Mouse (Mus musculus) MN1 (cell line): ENCODE data around the gene Icosl.

ENCODE experiments used
- DNase-seq: peaks from one replicate; pipeline ENCODE4 v3.0.0-alpha.2; 2016; ENCODE audit warnings: low spot score

The Icosl gene

DNA sequence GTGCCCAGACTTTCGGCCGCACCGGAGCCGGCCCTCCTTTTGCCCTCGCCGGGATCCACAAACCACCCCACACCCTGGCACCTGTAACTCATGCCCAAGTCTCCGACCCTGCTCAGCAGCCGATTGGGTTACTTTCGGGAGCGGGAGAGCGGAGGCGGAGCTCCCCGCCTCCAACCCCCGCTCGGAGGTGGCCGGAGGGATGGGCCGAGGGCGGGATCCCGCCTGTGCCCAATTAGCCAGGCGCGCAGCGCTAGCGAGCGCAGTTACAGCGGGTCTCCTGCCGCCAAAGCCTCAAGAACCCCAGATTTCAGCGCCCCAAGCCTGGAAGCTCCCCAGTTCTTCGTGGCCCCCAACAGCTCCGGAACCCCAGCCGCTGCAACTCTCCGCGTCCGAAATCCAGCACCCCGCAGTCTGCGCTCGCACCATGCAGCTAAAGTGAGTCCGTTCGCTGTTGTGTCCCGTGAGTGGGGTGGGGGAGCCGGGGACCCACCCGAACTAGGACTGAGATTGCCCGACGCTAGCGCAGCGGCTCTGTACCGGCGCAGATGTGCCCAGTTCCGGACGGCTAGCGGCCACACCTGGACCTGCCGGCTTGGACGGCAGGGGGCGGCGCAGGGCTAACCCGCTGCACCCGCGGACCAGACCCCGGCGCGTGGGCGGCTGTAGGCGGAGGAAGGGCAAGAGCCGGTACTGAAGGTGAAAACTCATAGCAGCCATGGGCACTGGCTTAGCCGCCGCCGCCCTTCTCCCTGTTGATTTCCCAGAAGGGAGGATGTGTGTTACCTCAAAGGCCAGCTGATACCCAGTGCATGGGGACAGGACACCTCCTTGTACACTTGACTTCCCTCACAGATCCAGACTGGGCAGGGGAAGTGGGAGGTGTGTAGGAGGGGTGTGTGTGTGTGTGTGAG, at the start of gene Icosl:
TSS of gene Icosl (plus strand) at position 202 of the 911 bp plus-strand sequence.
- peak; percentile 92 for DNase-seq

GRCm38 (mm10) chr10:78019984-78020383, 49.1 kb upstream of the Icosl start:
- DNase-seq, result peak; percentile 69

- peak; percentile 71 for DNase-seq
Observed at GRCm38 (mm10) chr10:78025453-78025852, 43.6 kb upstream of the Icosl start.

GRCm38 (mm10) chr10:78028129-78028528, 41.0 kb upstream of the Icosl start:
- DNase-seq, result peak; percentile 93

- no peak for DNase-seq
Observed at GRCm38 (mm10) chr10:78029080-78029479, 40.0 kb upstream of the Icosl start.

DNA sequence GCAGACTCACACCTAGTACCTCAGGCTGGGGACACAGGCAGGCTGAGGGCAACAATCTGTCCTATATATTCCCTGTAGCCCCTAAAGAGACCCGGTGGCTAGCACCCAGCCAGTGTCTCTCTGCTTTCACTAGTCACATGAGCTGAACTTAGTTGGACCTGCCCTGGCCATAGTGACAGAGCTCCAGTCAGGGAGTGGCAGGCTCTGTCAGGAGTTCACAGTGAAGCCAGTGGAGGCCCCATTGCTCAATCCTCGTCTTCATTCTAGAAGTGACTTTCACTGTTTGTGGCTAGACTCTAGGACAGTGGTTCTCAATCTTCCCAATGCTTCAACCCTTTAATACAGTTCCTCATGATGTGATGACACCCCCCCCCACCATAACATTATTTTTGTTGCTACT, 37.1 kb upstream of the Icosl start:
- no peak for DNase-seq

DNA sequence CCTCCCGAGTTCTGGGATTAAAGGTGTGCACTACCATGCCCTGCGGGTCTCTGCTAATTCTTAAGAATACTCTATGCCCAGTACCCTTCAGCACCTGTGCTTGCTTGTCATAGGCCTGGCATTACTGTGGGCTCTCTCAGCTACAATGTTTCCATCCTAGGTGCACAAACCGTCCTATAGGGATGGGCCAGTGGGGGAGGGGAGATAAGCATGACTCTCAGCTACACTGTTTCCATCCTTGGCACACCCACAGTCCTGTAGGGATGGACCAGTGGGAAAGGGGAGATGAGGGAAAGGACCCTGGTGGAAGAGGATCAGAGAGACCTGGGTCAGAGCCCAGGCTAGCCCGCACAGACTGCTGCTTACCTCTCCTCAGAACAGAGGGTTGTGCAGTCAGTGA, 32.0 kb upstream of the Icosl start:
- no peak for DNase-seq

DNA sequence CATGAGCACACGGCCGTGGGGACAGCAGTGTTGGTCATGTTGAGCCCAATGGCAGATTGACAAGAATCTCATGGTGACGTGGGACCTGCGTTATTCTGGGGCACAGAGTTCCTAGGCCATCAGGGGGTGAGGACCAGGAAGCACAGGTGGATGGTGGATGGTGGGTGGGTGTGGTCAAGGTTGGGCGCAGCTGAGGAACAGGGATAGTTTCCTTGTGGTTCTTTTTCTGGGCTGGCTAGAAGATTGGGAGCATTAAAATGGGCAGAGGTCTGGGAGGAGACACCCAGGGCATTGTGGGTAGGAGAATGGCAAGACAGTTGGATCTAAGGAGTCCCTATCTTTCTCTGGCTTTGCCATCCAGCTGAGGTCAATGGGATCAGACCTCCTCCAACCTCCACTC, 27.5 kb upstream of the Icosl start, which contains the start of gene Dnmt3l:
TSS of gene Dnmt3l (plus strand) at position 301 of the 400 bp plus-strand sequence.
- DNase-seq, result no peak

DNA sequence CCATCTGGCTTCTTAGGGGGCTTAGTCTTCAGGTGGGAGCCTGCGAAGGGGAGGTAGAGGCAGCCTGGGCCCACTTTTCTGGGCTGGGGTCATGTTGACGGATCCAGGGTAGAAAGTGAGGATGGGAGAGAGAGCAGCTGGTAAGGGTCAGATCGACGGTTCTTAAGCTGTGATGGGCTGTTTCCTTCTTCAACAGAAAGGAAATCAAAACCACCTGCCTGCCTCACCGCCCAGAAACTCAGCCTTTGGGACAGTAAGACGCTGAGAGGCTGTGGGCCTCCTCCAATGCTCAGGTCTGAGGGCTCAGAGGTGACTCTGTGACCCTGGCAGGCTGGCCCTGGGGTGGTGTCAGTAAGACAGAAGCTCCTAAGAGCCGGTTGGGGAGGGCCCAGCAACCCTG, 27.0 kb upstream of the Icosl start:
- no peak for DNase-seq

DNA sequence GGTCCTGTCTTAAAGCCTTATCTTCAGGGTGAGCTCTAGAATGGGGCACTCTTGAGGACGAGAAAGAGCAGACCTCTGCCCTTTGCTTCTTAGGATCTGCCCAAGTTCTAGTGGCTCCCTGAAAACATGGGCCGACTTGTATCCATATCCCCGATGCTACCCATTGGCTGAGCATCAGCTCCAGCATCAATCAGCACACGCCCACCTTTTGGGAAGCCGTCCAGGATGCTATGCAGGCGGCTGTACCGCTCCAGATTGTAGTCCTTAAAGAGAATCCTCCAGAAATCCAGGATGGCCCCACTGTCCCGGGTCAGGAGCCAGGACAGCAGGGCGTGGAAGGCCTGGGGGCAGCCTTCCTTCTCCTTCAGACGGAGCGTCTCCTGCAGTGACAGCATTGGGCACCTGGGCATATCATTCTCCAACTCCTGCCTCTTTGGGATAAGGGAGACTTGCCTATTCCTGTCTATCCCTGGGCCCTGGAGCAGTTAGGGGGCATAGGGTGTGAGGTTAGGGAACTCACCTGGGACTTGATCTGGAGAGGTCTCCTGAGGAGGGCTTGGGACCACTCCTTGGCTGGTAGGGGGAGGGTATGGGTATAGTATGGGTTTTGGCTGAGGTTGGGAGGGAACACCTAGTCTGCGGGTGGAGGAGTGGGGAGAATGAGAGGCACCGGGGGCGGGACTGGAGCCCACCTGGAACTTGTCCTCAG, 26.3 kb upstream of the Icosl start:
- DNase-seq, result no peak

- DNase-seq, result peak; percentile 26
Observed at GRCm38 (mm10) chr10:78043406-78043836, 25.7 kb upstream of the Icosl start, which contains the start of gene Aire. Gene Aire (minus strand): TSS chr10:78043610.

DNA sequence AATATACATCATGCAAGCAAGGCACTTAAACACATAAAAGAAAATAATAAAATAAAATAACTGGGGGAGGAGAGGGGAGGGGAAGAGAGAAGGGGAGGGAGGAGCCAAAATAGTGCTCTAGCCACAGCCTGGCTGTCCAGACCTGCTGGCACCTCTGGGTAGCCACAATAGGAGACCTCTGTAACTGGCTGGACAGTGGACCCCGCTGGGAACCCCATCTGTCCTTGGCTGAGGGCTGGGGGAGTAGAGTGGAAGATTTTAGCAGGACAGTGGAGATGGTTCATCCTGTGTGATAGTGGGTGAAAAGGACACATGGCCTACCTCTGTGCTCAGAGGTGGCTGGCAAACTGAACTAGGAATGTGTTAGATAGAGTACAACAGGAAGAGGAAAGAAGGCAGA, 24.6 kb upstream of the Icosl start:
- no peak for DNase-seq

GRCm38 (mm10) chr10:78046388-78046787, 22.7 kb upstream of the Icosl start:
- no peak for DNase-seq

- DNase-seq, result no peak
Observed at GRCm38 (mm10) chr10:78048061-78048730, 20.9 kb upstream of the Icosl start.

DNA sequence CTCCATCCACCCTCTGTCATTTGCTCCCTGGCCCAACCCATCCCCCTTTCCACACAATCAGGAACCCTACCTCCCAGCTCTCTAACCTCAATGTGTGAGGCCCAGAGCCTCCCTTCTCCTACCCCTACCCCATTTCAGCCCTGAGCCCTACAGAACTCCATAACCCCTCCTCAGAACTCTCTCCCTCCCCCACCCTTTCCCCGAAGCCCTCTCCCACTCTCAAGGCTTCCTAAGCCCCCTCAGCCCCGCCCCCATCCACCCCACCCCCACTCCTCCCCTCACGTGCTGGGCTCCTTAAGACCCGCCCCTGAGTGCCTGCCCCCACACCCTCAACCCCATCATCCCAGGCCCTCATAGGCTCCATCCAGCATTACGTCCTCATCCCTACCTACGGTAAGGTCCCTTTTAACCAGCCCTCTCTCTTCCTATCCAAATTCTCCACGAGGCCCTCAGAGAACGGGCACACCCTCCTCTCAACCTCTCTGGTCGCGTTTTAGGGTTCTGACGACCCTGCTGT, 19.5 kb upstream of the Icosl start:
- DNase-seq, result no peak

DNA sequence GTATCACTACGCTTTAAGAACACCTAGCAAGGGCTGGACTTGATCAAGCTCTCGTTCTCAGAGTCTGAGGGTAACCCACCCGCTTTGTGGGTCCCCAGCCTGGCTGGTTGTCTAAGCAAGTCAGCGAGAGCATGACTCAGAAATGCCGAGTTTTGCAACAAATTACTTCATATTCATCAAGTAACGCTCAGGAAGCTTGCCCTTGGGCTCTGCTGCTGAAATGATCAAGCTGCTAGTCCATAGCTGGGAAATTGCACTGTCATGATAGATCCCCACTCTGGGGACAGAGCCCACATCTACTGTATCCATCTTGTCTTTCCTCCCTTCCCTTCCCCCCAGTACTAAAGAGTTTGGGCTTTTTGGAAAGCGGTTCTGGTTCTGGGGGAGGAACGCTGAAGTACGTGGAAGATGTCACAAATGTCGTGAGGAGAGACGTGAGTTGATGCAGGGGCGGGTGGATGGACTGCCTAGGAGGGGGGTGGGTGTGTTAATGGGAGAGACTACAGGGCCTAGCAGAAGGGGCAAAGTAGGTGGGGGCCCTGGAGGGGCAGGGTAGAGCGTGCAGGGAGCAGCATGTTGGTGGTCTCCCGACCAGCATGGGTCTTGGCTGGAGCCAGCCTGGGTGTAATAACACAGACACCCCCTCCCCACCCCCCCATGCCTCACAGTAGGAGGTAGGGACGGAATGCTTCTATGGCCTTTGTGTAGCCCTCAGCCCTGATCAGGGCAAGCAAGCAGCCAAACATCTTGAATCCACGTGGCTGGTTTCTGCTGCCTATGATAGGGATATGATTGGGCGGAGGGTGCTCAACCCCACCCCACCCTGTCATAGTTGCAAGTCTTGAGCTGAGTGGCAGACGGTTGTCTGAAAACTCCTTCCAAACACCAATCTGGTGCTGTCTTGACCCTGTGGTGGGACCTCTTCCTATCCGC, 14.2 kb upstream of the Icosl start:
- DNase-seq, result no peak

GRCm38 (mm10) chr10:78057056-78057455, 12.0 kb upstream of the Icosl start:
- no peak for DNase-seq

DNA sequence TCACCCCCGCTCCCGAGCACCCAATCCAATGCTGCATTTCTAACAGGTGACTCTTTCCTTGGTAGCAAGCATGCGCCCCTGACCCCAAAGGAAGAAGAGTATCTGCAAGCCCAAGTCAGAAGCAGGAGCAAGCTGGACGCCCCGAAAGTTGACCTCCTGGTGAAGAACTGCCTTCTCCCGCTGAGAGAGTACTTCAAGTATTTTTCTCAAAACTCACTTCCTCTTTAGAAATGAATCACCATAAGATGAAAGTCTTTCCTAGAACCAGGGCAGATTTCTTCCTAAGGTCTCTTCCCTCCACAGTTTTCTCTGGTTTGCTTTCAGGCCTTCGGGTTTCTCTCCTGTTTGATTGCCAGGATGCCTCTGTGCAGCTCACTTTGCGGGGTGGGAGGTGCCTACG, 6.0 kb upstream of the Icosl start:
- DNase-seq, result no peak

- DNase-seq, result peak; percentile 27
Observed at GRCm38 (mm10) chr10:78067226-78067625, 1.9 kb upstream of the Icosl start.

- peak; percentile 46 for DNase-seq
Observed at GRCm38 (mm10) chr10:78068541-78068940, 561 bp upstream of the Icosl start.

DNA sequence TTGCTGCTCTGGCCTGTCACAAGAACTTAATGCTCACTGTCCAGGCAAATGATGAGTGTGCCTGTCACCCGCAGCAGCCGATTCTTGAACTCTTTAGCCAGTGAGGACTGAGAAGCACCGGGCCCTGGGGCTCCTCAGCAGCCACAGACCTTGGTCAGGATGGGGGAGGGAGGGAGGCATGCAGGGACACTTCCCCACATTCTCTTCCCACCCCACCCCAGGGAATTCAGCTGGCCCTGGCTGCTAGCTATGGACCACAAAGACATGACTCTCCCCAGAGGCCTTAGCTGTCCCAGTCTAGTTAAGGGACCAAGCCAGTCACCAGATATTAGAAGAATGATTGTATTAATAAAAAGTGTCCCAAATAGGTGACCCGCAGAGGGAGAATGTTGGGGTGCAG, 5.0 kb downstream of the Icosl start:
- DNase-seq, result no peak
